Mouse (Mus musculus): ENCODE measurements around the gene Nps.

GRCm38 (mm10) chr7:135240006-135240405 lies 18.5 kb upstream of the Nps start:
- TF ChIP-seq CTCF (IDR thresholded peaks at IDR 0.05; ENCODE audit: low read depth, low read length) (no peak), POLR2A (IDR thresholded peaks at IDR 0.05; ENCODE audit: extremely low read depth, insufficient read depth, low read length) (no peak)
